Mouse (Mus musculus) lung, adult 2 months (tissue): Measurements from ENCODE around the gene Tmem145.

Source experiments
- CTCF ChIP-seq: fragments of 200-500 bp; IDR thresholded peaks from 2 replicates; pipeline ENCODE4 v1.5.1; 2011; ENCODE audit warnings: mild to moderate bottlenecking, low read length, control low read depth; ENCODE audit not compliant: insufficient read depth
- POLR2A ChIP-seq: fragments of 200-500 bp; IDR thresholded peaks from 2 replicates; pipeline ENCODE4 v1.6.1; 2011; ENCODE audit warnings: low read depth, mild to moderate bottlenecking, control low read depth, low read length, borderline replicate concordance; ENCODE audit errors: extremely low read depth

DNA sequence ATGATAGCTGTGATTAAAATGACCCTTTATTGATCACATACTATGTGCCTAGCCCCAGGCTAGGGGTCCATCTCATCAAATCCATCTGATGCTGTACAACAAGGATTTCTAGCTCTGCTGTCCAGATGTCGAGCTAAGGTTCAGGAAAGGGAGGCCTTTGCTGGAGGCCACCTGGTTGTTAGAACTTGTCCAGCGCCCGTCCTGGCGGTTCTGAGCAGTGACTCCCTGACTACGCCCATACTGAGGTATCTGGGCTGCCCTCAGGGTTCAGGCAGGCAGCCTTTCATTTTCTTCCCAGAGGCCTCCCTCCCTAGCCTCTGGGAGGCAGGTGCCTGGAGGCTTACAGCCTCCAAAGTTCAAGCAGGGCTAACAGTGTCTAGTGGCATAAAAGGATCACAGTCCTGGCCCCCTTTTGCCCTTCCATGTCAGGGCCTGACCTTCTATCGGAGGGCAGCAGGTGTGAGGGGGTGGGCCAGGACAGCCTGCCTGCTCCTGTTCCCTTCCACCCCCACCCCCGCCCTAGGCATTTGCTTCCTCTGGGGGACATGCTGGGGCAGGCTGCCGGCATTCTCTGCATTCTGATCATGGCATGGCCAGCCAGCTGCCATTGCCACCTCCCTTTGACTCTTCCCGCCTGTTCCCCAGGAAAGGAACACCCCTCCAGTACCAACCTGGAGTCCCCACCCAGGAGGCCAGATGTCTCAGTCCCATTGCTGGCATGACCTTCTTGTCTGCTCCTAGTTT lies 30.2 kb upstream of the Tmem145 start:
- TF ChIP-seq CTCF (no peak), POLR2A (no peak)
